Mouse (Mus musculus) intestine, postnatal 0 days (tissue): Measurements from ENCODE around the gene Ak5. TPM values are rescaled to one million over a fixed set of nuclear protein-coding genes. Genes with fewer than 3 reads are reported as not detected.
A peak's percentile ranks its signal among the peaks of the same experiment; 100 is the strongest.

ENCODE experiments used
- ATAC-seq: fragments of 200-750 bp; cut with Nextera tagmentation; 2 replicates; pipeline ENCODE4 v1.8.0; 2017; ENCODE audit warnings: mild to moderate bottlenecking, moderate TSS enrichment, moderate library complexity
- H3K27ac ChIP-seq: fragments of 300-500 bp; sonication (generic); 2 replicates; pipeline ENCODE4 v1.5.1; 2014; ENCODE audit warnings: mild to moderate bottlenecking, low read depth, low read length, moderate library complexity
- H3K27me3 ChIP-seq: fragments of 300-500 bp; sonication (generic); replicated peaks from 2 replicates; pipeline ENCODE4 v1.6.1; 2014; ENCODE audit warnings: low read length, mixed read lengths; ENCODE audit not compliant: control insufficient read depth, insufficient read depth
- H3K36me3 ChIP-seq: fragments of 300-500 bp; sonication (generic); 2 replicates; pipeline ENCODE4 v1.6.1; 2014; ENCODE audit warnings: mild to moderate bottlenecking, moderate library complexity; ENCODE audit not compliant: control insufficient read depth, insufficient read depth
- H3K4me1 ChIP-seq: fragments of 300-500 bp; sonication (generic); replicated peaks from 2 replicates; pipeline ENCODE4 v1.6.1; 2014; ENCODE audit warnings: antibody characterized with exemption, low read length, mixed read lengths; ENCODE audit not compliant: control insufficient read depth, insufficient read depth
- H3K4me2 ChIP-seq: fragments of 300-500 bp; sonication (generic); replicated peaks from 2 replicates; pipeline ENCODE4 v1.6.1; 2014; ENCODE audit warnings: low read depth, mild to moderate bottlenecking, moderate library complexity
- H3K4me3 ChIP-seq: fragments of 300-500 bp; sonication (generic); 2 replicates; pipeline ENCODE4 v1.5.1; 2014; ENCODE audit warnings: low read depth, low read length
- H3K9ac ChIP-seq: fragments of 300-500 bp; sonication (generic); 2 replicates; pipeline ENCODE4 v1.6.1; 2014; ENCODE audit warnings: mild to moderate bottlenecking, low read depth, low read length
- H3K9me3 ChIP-seq: fragments of 300-500 bp; sonication (generic); 2 replicates; pipeline ENCODE4 v1.6.1; 2016; ENCODE audit warnings: mixed run types; ENCODE audit not compliant: control insufficient read depth
- CTCF ChIP-seq: sonication (generic); IDR thresholded peaks from 2 replicates; pipeline ENCODE4 v1.5.1; 2016; ENCODE audit warnings: low read depth, mild to moderate bottlenecking, control low read depth, antibody characterized with exemption, moderate library complexity
- WGBS: fragments of 180-500 bp; shearing (Covaris S2); extraction: QIAGEN DNeasy Blood & Tissue Kit; methylation state at CpG from one replicate; pipeline ENCODE4 v1.1.7; 2014; 5-methylcytosine and 5-hydroxymethylcytosine counted together
- polyA plus RNA-seq: library from polyadenylated mRNA; unstranded; fragments of >200 nt; fragmentation: Nextera tagmentation; extraction: Ambion mirVana; gene quantifications from 2 replicates; pipeline ENCODE4 v1.2.1, GENCODE M21; 2015

The Ak5 gene
- polyA plus RNA-seq, 1 experiment from 2014 or later = 0.33 TPM

DNA sequence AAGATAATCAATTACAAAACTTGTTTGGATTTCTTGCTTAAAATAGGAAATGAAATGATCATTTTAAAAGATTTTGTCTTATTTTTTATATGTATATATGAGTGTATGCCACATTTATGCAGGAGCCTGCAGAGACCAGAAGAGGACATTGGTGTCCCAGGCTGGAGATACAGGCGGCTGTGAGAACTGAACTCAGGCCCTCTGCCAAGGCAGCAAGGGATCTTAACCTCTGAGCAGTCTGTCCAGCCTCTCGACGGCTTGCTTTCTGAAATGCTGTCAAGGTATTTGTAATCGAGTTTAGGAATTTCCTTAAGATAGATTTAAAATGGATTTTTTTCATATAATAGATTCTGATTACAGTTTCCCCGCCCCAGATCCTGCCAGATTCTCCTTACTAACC, 20.4 kb upstream of the Ak5 start:
- H3K4me1 ChIP-seq = no peaks in the 10 kb centered on the region
- H3K9me3 ChIP-seq = no peaks in the 10 kb centered on the region
- H3K4me3 ChIP-seq = no peak overlapping the region
- no peaks in the 10 kb centered on the region for H3K36me3 ChIP-seq
- no peak overlapping the region for H3K27ac ChIP-seq
- no peak overlapping the region for H3K4me2 ChIP-seq
- 63% methylated on average over 5 of the region's 5 CpGs for WGBS
- no peak overlapping the region for H3K9ac ChIP-seq
- no peak for ATAC-seq
- H3K27me3 ChIP-seq = no peaks in the 10 kb centered on the region
- no peak for TF ChIP-seq CTCF

DNA sequence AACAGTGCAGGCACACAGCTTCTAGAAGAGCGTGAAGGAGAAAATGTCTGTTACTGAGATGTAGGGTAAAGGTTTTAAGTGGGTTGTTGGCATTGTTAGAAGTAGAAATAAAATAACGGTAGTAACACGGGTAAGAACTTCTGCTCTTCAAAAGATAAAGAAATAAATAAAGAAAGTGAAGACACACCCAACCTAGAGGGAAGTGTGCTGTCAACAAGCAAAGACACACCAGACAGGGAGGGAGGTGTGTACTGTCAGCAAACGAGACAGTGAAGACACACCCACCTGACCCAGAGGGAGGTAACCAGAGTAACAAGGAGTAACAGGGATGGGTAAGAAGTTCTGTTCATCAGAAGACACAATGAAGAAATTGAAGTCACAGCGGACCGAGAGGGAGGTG, 6.5 kb upstream of the Ak5 start:
- Histone ChIP-seq H3K4me2 (no peak overlapping the region), H3K27me3 (no peaks in the 10 kb centered on the region), H3K9me3 (no peaks in the 10 kb centered on the region), H3K36me3 (no peaks in the 10 kb centered on the region), H3K27ac (no peak overlapping the region), H3K9ac (no peak overlapping the region), H3K4me1 (no peaks in the 10 kb centered on the region), H3K4me3 (no peak overlapping the region)
- no peak for ATAC-seq
- WGBS = 58% methylated on average over 6 of the region's 6 CpGs
- no peak for TF ChIP-seq CTCF

- Histone ChIP-seq H3K27me3 (peaks cover 22% of the 10 kb centered on the region), H3K4me1 (no peaks in the 10 kb centered on the region), H3K4me3 (no peak overlapping the region), H3K9me3 (no peaks in the 10 kb centered on the region), H3K4me2 (no peak overlapping the region), H3K27ac (no peak overlapping the region), H3K9ac (no peak overlapping the region), H3K36me3 (no peaks in the 10 kb centered on the region)
- no peak for ATAC-seq
- WGBS = 77% methylated on average over 3 of the region's 3 CpGs
- no peak for TF ChIP-seq CTCF
These were observed 1.6 kb upstream of the Ak5 start for GRCm38 (mm10) chr3:152669783-152670182.

DNA sequence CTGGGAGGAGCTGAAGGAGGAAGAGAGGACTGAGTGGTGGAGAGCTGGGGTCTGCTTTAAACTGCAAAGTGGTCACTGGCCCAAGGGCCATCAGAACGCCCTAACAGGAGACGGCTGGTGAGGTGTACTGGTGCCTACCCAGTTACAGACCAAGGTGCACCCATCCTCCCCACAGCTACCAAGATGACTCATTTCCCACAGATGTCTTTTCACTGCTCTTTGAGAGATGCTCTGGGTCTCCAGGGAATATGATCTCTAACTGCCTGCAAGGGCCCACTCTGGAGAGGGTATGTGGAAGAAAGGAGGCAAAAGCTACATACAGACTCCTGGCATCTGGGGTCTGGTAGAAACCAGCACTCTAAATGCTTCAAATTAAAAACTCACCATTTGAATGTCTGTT, 633 bp upstream of the Ak5 start:
- no peak for TF ChIP-seq CTCF
- Histone ChIP-seq H3K9ac (no peak overlapping the region), H3K4me1 (no peaks in the 10 kb centered on the region), H3K27me3 (peaks cover 22% of the 10 kb centered on the region), H3K9me3 (no peaks in the 10 kb centered on the region), H3K4me2 (no peak overlapping the region), H3K4me3 (no peak overlapping the region), H3K36me3 (no peaks in the 10 kb centered on the region), H3K27ac (no peak overlapping the region)
- ATAC-seq = no peak
- 94% methylated on average over 2 of the region's 2 CpGs for whole genome bisulfite sequencing

GRCm38 (mm10) chr3:152667356-152668211, 576 bp downstream of the Ak5 start:
- no peak for TF ChIP-seq CTCF
- H3K4me3 ChIP-seq = peak overlapping the region; percentile 41
- H3K4me1 ChIP-seq = no peaks in the 10 kb centered on the region
- H3K36me3 ChIP-seq = no peaks in the 10 kb centered on the region
- no peaks in the 10 kb centered on the region for H3K9me3 ChIP-seq
- peak overlapping the region; percentile 37; the same call in 1 of the 2 replicates for H3K9ac ChIP-seq
- H3K4me2 ChIP-seq = peak overlapping the region; percentile 77
- H3K27me3 ChIP-seq = peaks cover 22% of the 10 kb centered on the region
- under 1% methylated on average over 73 of the region's 82 CpGs for WGBS
- no peak for ATAC-seq
- H3K27ac ChIP-seq = no peak overlapping the region

GRCm38 (mm10) chr3:152666991-152667355, 1.2 kb downstream of the Ak5 start:
- H3K9me3 ChIP-seq = no peaks in the 10 kb centered on the region
- peak overlapping the region; percentile 41 for H3K4me3 ChIP-seq
- peak overlapping the region; percentile 77 for H3K4me2 ChIP-seq
- WGBS = 2% methylated on average over 16 of the region's 16 CpGs
- no peaks in the 10 kb centered on the region for H3K36me3 ChIP-seq
- no peak for ATAC-seq
- no peak overlapping the region for H3K9ac ChIP-seq
- no peak for TF ChIP-seq CTCF
- H3K4me1 ChIP-seq = no peaks in the 10 kb centered on the region
- peaks cover 22% of the 10 kb centered on the region for H3K27me3 ChIP-seq
- H3K27ac ChIP-seq = no peak overlapping the region
